Mouse (Mus musculus) liver, adult 2 months (tissue): ENCODE data around the gene Haus5. TPM values are rescaled to one million over a fixed set of nuclear protein-coding genes. Genes with fewer than 3 reads are reported as not detected.

Experiments used
- DNase-seq: peaks from one replicate; pipeline ENCODE4 v3.0.0-alpha.2; 2011; ENCODE audit warnings: low read depth, low spot score; ENCODE audit errors: extremely low read depth
- H3K27ac ChIP-seq: fragments of 200-500 bp; replicated peaks from 2 replicates; pipeline ENCODE4 v1.5.1; 2012; ENCODE audit warnings: low read depth, mild to moderate bottlenecking, control low read depth, inconsistent platforms, low read length; ENCODE audit not compliant: insufficient read depth
- H3K27me3 ChIP-seq: fragments of 200-500 bp; 2 replicates; pipeline ENCODE4 v1.6.1; 2012; ENCODE audit warnings: mild to moderate bottlenecking, moderate library complexity, low read length, inconsistent platforms; ENCODE audit not compliant: control insufficient read depth, insufficient read depth
- H3K36me3 ChIP-seq: fragments of 200-500 bp; 2 replicates; pipeline ENCODE4 v1.6.1; 2012; ENCODE audit warnings: low read length, inconsistent platforms; ENCODE audit not compliant: control insufficient read depth, insufficient read depth
- H3K4me1 ChIP-seq: fragments of 200-500 bp; 2 replicates; pipeline ENCODE4 v1.6.1; 2011; ENCODE audit warnings: low read length; ENCODE audit not compliant: control insufficient read depth, insufficient read depth
- H3K4me3 ChIP-seq: fragments of 200-500 bp; 2 replicates; pipeline ENCODE4 v1.5.1; 2011; ENCODE audit warnings: low read depth, mild to moderate bottlenecking, control low read depth, low read length, moderate library complexity; ENCODE audit not compliant: insufficient read depth
- H3K79me2 ChIP-seq: fragments of 200-500 bp; 2 replicates; pipeline ENCODE4 v1.6.1; 2012; ENCODE audit warnings: inconsistent platforms, mild to moderate bottlenecking, low read length, moderate library complexity; ENCODE audit not compliant: control insufficient read depth, insufficient read depth
- H3K9ac ChIP-seq: fragments of 200-500 bp; 2 replicates; pipeline ENCODE4 v1.6.1; 2012; ENCODE audit warnings: low read depth, mild to moderate bottlenecking, control low read depth, inconsistent platforms, low read length
- CTCF ChIP-seq: fragments of 200-500 bp; IDR thresholded peaks from 2 replicates; pipeline ENCODE4 v1.5.1; 2011; ENCODE audit warnings: low read depth, low read length, control low read depth
- POLR2A ChIP-seq: fragments of 200-500 bp; IDR thresholded peaks from 2 replicates; pipeline ENCODE4 v1.6.1; 2011; ENCODE audit warnings: low read length, control low read depth; ENCODE audit not compliant: insufficient read depth; ENCODE audit errors: extremely low read depth
- WGBS: fragments of 180-500 bp; shearing (Covaris S2); methylation state at CpG from one replicate; pipeline ENCODE4 v1.1.7; 2018; 5-methylcytosine and 5-hydroxymethylcytosine counted together
- polyA plus RNA-seq: library from polyadenylated mRNA; depleted of rRNA; stranded (reverse); fragments of >200 nt; gene quantifications from 2 replicates; pipeline ENCODE4 v1.2.3, GENCODE M21; 2012; rRNA removed
- total RNA-seq: library from RNA; depleted of rRNA; stranded (reverse); fragments of >200 nt; gene quantifications from 2 replicates; pipeline ENCODE4 v1.2.3, GENCODE M21; 2014; rRNA removed

Gene Haus5
- total and polyA plus RNA-seq, 2 experiments, result 4.6 to 5.3 TPM

DNA sequence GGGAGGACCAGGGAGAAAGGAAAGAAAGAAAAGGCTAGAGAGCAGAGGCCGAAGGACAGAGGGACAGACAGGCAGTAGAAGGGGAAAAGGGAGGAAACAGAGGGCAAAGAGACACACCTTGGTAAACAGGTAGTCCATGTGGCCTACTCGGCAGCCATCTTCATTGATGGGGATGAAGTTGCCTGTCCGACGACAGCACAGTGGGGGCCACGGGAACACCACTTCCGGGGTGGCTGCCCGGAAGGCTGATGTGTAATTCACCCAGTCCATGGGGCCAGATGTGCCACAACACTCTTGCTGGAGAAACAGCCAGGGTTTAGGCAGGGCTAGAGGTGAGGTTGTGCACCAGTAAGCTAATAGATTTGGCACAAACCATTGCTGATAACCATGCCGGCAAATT lies 59.9 kb downstream of the Haus5 start:
- H3K36me3 ChIP-seq, result no peaks in the 10 kb centered on the region
- no peaks in the 10 kb centered on the region for H3K79me2 ChIP-seq
- H3K27me3 ChIP-seq, result no peaks in the 10 kb centered on the region
- DNase-seq, result no peak
- no peak overlapping the region for H3K9ac ChIP-seq
- TF ChIP-seq CTCF, result no peak
- TF ChIP-seq POLR2A, result no peak
- 85% methylated on average over 8 of the region's 8 CpGs for WGBS
- H3K27ac ChIP-seq, result no peak overlapping the region
- H3K4me3 ChIP-seq, result no peak overlapping the region
- H3K4me1 ChIP-seq, result peaks cover 4% of the 10 kb centered on the region; the same call in 1 of the 2 replicates

DNA sequence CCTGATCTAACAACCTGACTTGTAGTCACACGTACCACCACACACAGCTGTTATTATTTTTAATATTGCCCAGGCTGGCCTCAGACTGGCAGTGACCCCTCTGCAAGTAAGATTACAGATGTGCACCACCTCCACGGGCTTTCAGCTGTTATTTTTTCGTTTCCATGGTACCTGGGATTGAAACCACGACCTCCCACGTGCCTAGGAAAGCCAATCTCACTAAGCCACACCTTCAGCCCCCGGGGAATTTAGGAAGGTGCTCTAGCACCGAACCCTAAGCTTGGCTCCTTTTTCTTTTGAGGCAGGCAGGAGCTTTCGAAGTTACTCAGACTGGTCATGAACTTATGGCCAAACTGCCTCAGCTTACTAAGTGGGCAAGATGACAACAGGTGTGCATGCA lies 60.4 kb downstream of the Haus5 start:
- Histone ChIP-seq H3K27ac (no peak overlapping the region), H3K9ac (no peak overlapping the region), H3K36me3 (no peaks in the 10 kb centered on the region), H3K79me2 (no peaks in the 10 kb centered on the region), H3K4me3 (no peak overlapping the region), H3K4me1 (peaks cover 4% of the 10 kb centered on the region; the same call in 1 of the 2 replicates), H3K27me3 (no peaks in the 10 kb centered on the region)
- WGBS, result 67% methylated on average over 8 of the region's 8 CpGs
- no peak for DNase-seq
- no peak for TF ChIP-seq CTCF
- TF ChIP-seq POLR2A, result no peak

Other genes starting within 250 kb of the Haus5 start
Only the 30 nearest of the 33 such genes appear.
- gene Aplp1, start 219.5 kb downstream of the Haus5 start, total RNA-seq, result 0.18 and 0.74 TPM in 2 replicates
- gene Aplp1, start 219.5 kb downstream of the Haus5 start, polyA plus RNA-seq, result 0.65 and 0.70 TPM in 2 replicates
- gene Kirrel2, start 207.3 kb downstream of the Haus5 start, total RNA-seq, result not detected in 2 replicates
- not detected in 2 replicates for gene Kirrel2, start 207.3 kb downstream of the Haus5 start, polyA plus RNA-seq
- gene Nphs1, start 206.7 kb downstream of the Haus5 start, total RNA-seq, result under 0.01 TPM in 1 of 2 replicates, not detected in the other
- not detected in 2 replicates for gene Nphs1, start 206.7 kb downstream of the Haus5 start, polyA plus RNA-seq
- 220 and 232 TPM in 2 replicates for gene Prodh2, start 171.4 kb downstream of the Haus5 start, total RNA-seq
- 416 and 432 TPM in 2 replicates for gene Prodh2, start 171.4 kb downstream of the Haus5 start, polyA plus RNA-seq
- 0.07 and 0.37 TPM in 2 replicates for gene Arhgap33, start 129.9 kb downstream of the Haus5 start, total RNA-seq
- gene Arhgap33, start 129.9 kb downstream of the Haus5 start, polyA plus RNA-seq, result 0.72 and 1.2 TPM in 2 replicates
- 2.2 and 2.5 TPM in 2 replicates for gene Hspb6, start 112.8 kb downstream of the Haus5 start, total RNA-seq
- 22.5 and 29.2 TPM in 2 replicates for gene Hspb6, start 112.8 kb downstream of the Haus5 start, polyA plus RNA-seq
- gene Proser3, start 112.7 kb downstream of the Haus5 start, total RNA-seq, result 1.6 and 2.3 TPM in 2 replicates
- 3.2 and 4.5 TPM in 2 replicates for gene Proser3, start 112.7 kb downstream of the Haus5 start, polyA plus RNA-seq
- 2.7 and 4.0 TPM in 2 replicates for gene Lin37, start 105.2 kb downstream of the Haus5 start, total RNA-seq
- gene Lin37, start 105.2 kb downstream of the Haus5 start, polyA plus RNA-seq, result 18.8 and 22.4 TPM in 2 replicates
- 12.4 and 16.2 TPM in 2 replicates for gene U2af1l4, start 101.7 kb downstream of the Haus5 start, total RNA-seq
- gene U2af1l4, start 101.7 kb downstream of the Haus5 start, polyA plus RNA-seq, result 31.3 and 34.6 TPM in 2 replicates
- 1.9 and 2.8 TPM in 2 replicates for gene Gm49396, start 101.7 kb downstream of the Haus5 start, total RNA-seq
- gene Gm49396, start 101.7 kb downstream of the Haus5 start, polyA plus RNA-seq, result 0.70 and 0.91 TPM in 2 replicates
- gene Psenen, start 101.4 kb downstream of the Haus5 start, total RNA-seq, result 34.9 and 38.0 TPM in 2 replicates
- 126 and 149 TPM in 2 replicates for gene Psenen, start 101.4 kb downstream of the Haus5 start, polyA plus RNA-seq
- 0.55 TPM in 1 of 2 replicates, not detected in the other for gene Igflr1, start 99.6 kb downstream of the Haus5 start, total RNA-seq
- 2.3 and 4.2 TPM in 2 replicates for gene Igflr1, start 99.6 kb downstream of the Haus5 start, polyA plus RNA-seq
- 3.4 and 5.0 TPM in 2 replicates for gene Kmt2b, start 76.3 kb downstream of the Haus5 start, total RNA-seq
- gene Kmt2b, start 76.3 kb downstream of the Haus5 start, polyA plus RNA-seq, result 12.1 and 19.2 TPM in 2 replicates
- 0.18 and 0.87 TPM in 2 replicates for gene Zbtb32, start 66.1 kb downstream of the Haus5 start, total RNA-seq
- 0.58 and 0.61 TPM in 2 replicates for gene Zbtb32, start 66.1 kb downstream of the Haus5 start, polyA plus RNA-seq
- gene Upk1a, start 52.1 kb downstream of the Haus5 start, total RNA-seq, result not detected in 2 replicates
- gene Upk1a, start 52.1 kb downstream of the Haus5 start, polyA plus RNA-seq, result 0.23 and 0.54 TPM in 2 replicates
- 640 and 781 TPM in 2 replicates for gene Cox6b1, start 38.8 kb downstream of the Haus5 start, total RNA-seq
- 399 and 416 TPM in 2 replicates for gene Cox6b1, start 38.8 kb downstream of the Haus5 start, polyA plus RNA-seq
- 0.18 TPM in 1 of 2 replicates, not detected in the other for gene Etv2, start 29.1 kb downstream of the Haus5 start, total RNA-seq
- gene Etv2, start 29.1 kb downstream of the Haus5 start, polyA plus RNA-seq, result not detected in 2 replicates
- gene Rbm42, start 14.7 kb downstream of the Haus5 start, total RNA-seq, result 17.1 and 20.7 TPM in 2 replicates
- 35.8 and 36.7 TPM in 2 replicates for gene Rbm42, start 14.7 kb downstream of the Haus5 start, polyA plus RNA-seq
- gene Pmis2, start 6.6 kb upstream of the Haus5 start, total RNA-seq, result not detected in 2 replicates
- gene Pmis2, start 6.6 kb upstream of the Haus5 start, polyA plus RNA-seq, result not detected in 2 replicates
- 0.34 TPM in 1 of 2 replicates, not detected in the other for gene 2200002J24Rik, start 33.9 kb upstream of the Haus5 start, total RNA-seq
- gene 2200002J24Rik, start 33.9 kb upstream of the Haus5 start, polyA plus RNA-seq, result not detected in 2 replicates
- 2.6 and 4.4 TPM in 2 replicates for gene Atp4a, start 47.2 kb upstream of the Haus5 start, total RNA-seq
- 1.3 and 4.2 TPM in 2 replicates for gene Atp4a, start 47.2 kb upstream of the Haus5 start, polyA plus RNA-seq
- gene Tmem147, start 64.5 kb upstream of the Haus5 start, total RNA-seq, result 124 and 146 TPM in 2 replicates
- gene Tmem147, start 64.5 kb upstream of the Haus5 start, polyA plus RNA-seq, result 248 and 335 TPM in 2 replicates
- gene Gapdhs, start 78.7 kb upstream of the Haus5 start, total RNA-seq, result not detected in 2 replicates
- 0.50 and 1.3 TPM in 2 replicates for gene Gapdhs, start 78.7 kb upstream of the Haus5 start, polyA plus RNA-seq
- gene Sbsn, start 86.5 kb upstream of the Haus5 start, total RNA-seq, result 0.46 and 0.60 TPM in 2 replicates
- gene Sbsn, start 86.5 kb upstream of the Haus5 start, polyA plus RNA-seq, result 0.33 and 0.41 TPM in 2 replicates
- not detected in 2 replicates for gene Dmkn, start 98.8 kb upstream of the Haus5 start, total RNA-seq
- 0.44 TPM in 1 of 2 replicates, not detected in the other for gene Dmkn, start 98.8 kb upstream of the Haus5 start, polyA plus RNA-seq
- gene Krtdap, start 122.9 kb upstream of the Haus5 start, total RNA-seq, result not detected in 2 replicates
- not detected in 2 replicates for gene Krtdap, start 122.9 kb upstream of the Haus5 start, polyA plus RNA-seq
- gene Ffar2, start 158.8 kb upstream of the Haus5 start, total RNA-seq, result 0.09 and 0.13 TPM in 2 replicates
- gene Ffar2, start 158.8 kb upstream of the Haus5 start, polyA plus RNA-seq, result 0.04 TPM in 1 of 2 replicates, not detected in the other
- not detected in 2 replicates for gene Ffar3, start 191.2 kb upstream of the Haus5 start, total RNA-seq
- gene Ffar3, start 191.2 kb upstream of the Haus5 start, polyA plus RNA-seq, result not detected in 2 replicates
- not detected in 2 replicates for gene Ffar1, start 196.6 kb upstream of the Haus5 start, total RNA-seq
- 0.05 and 0.21 TPM in 2 replicates for gene Ffar1, start 196.6 kb upstream of the Haus5 start, polyA plus RNA-seq
- gene Cd22, start 215.3 kb upstream of the Haus5 start, total RNA-seq, result 0.74 and 1.8 TPM in 2 replicates
- 1.4 and 3.7 TPM in 2 replicates for gene Cd22, start 215.3 kb upstream of the Haus5 start, polyA plus RNA-seq